Mouse (Mus musculus) limb, embryonic 11.5 days (tissue): Measurements from ENCODE around the gene Elk4. TPM values are rescaled to one million over a fixed set of nuclear protein-coding genes. Genes with fewer than 3 reads are reported as not detected.

Source experiments
- ATAC-seq: fragments of 200-750 bp; cut with Nextera tagmentation; 2 replicates; pipeline ENCODE4 v1.8.0; 2017; ENCODE audit warnings: low read depth; ENCODE audit not compliant: insufficient number of reproducible peaks, low FRiP score, low TSS enrichment
- DNase-seq: peaks from one replicate; pipeline ENCODE4 v3.0.0-alpha.2; 2015; ENCODE audit warnings: low spot score
- H3K27ac ChIP-seq: fragments of 300-500 bp; sonication (generic); replicated peaks from 2 replicates; pipeline ENCODE4 v1.5.1; 2014; ENCODE audit warnings: low read depth, mild to moderate bottlenecking, low read length
- H3K27me3 ChIP-seq: fragments of 300-500 bp; sonication (generic); 2 replicates; pipeline ENCODE4 v1.6.1; 2014; ENCODE audit warnings: mild to moderate bottlenecking, low read length, mixed read lengths; ENCODE audit not compliant: control insufficient read depth, insufficient read depth
- H3K36me3 ChIP-seq: fragments of 300-500 bp; sonication (generic); 2 replicates; pipeline ENCODE4 v1.6.1; 2014; ENCODE audit warnings: mild to moderate bottlenecking, low read length, moderate library complexity, mixed read lengths; ENCODE audit not compliant: control insufficient read depth, insufficient read depth
- H3K4me1 ChIP-seq: fragments of 300-500 bp; sonication (generic); 2 replicates; pipeline ENCODE4 v1.6.1; 2014; ENCODE audit warnings: low read length, mixed read lengths; ENCODE audit not compliant: control insufficient read depth, insufficient read depth
- H3K4me2 ChIP-seq: fragments of 300-500 bp; sonication (generic); 2 replicates; pipeline ENCODE4 v1.6.1; 2014; ENCODE audit warnings: low read depth, mild to moderate bottlenecking, moderate library complexity; ENCODE audit not compliant: severe bottlenecking
- H3K4me3 ChIP-seq: fragments of 300-500 bp; sonication (generic); 2 replicates; pipeline ENCODE4 v1.5.1; 2014; ENCODE audit warnings: low read depth, low read length
- H3K9ac ChIP-seq: fragments of 300-500 bp; sonication (generic); 2 replicates; pipeline ENCODE4 v1.6.1; 2014; ENCODE audit warnings: mild to moderate bottlenecking, low read length
- H3K9me3 ChIP-seq: fragments of 300-500 bp; sonication (generic); 2 replicates; pipeline ENCODE4 v1.6.1; 2016; ENCODE audit warnings: low read length; ENCODE audit not compliant: control insufficient read depth
- WGBS: fragments of 180-500 bp; shearing (Covaris S2); extraction: QIAGEN DNeasy Blood & Tissue Kit; methylation state at CpG from one replicate; pipeline ENCODE4 v1.1.7; 2014; 5-methylcytosine and 5-hydroxymethylcytosine counted together
- polyA plus RNA-seq: library from polyadenylated mRNA; unstranded; fragments of >200 nt; fragmentation: Nextera tagmentation; extraction: Ambion mirVana; gene quantifications from 2 replicates; pipeline ENCODE4 v1.2.1, GENCODE M21; 2014

Gene Elk4
- polyA plus RNA-seq, 1 experiment from 2014 or later = 17.1 TPM

GRCm38 (mm10) chr1:131992561-131993001, 14.8 kb upstream of the Elk4 start:
- DNase-seq (no peak), ATAC-seq (no peak)
- no peak overlapping the region for H3K4me3 ChIP-seq
- no peak overlapping the region for H3K27ac ChIP-seq
- 84% methylated on average over 7 of the region's 7 CpGs for whole genome bisulfite sequencing
- H3K9me3 ChIP-seq = no peaks in the 10 kb centered on the region
- no peaks in the 10 kb centered on the region for H3K36me3 ChIP-seq
- H3K4me2 ChIP-seq = no peak overlapping the region
- no peaks in the 10 kb centered on the region for H3K27me3 ChIP-seq
- no peak overlapping the region for H3K9ac ChIP-seq
- H3K4me1 ChIP-seq = no peaks in the 10 kb centered on the region

- Histone ChIP-seq H3K9ac (no peak overlapping the region), H3K9me3 (no peaks in the 10 kb centered on the region), H3K4me3 (no peak overlapping the region), H3K4me2 (no peak overlapping the region), H3K4me1 (no peaks in the 10 kb centered on the region), H3K36me3 (no peaks in the 10 kb centered on the region), H3K27ac (no peak overlapping the region), H3K27me3 (no peaks in the 10 kb centered on the region)
- ATAC-seq (no peak), DNase-seq (no peak)
- WGBS = 86% methylated on average over 12 of the region's 12 CpGs
These were observed 14.0 kb upstream of the Elk4 start for GRCm38 (mm10) chr1:131993169-131994040.

- H3K27ac ChIP-seq = no peak overlapping the region
- no peaks in the 10 kb centered on the region for H3K4me1 ChIP-seq
- DNase-seq (peak; percentile 73), ATAC-seq (no peak)
- 37% methylated on average over 4 of the region's 4 CpGs for WGBS
- no peaks in the 10 kb centered on the region for H3K36me3 ChIP-seq
- H3K9me3 ChIP-seq = no peaks in the 10 kb centered on the region
- no peaks in the 10 kb centered on the region for H3K27me3 ChIP-seq
- no peak overlapping the region for H3K4me2 ChIP-seq
- H3K4me3 ChIP-seq = no peak overlapping the region
- no peak overlapping the region for H3K9ac ChIP-seq
These were observed 12.3 kb upstream of the Elk4 start for GRCm38 (mm10) chr1:131995062-131995461.

- Histone ChIP-seq H3K9me3 (no peaks in the 10 kb centered on the region), H3K27me3 (no peaks in the 10 kb centered on the region), H3K4me2 (no peak overlapping the region), H3K27ac (no peak overlapping the region), H3K36me3 (no peaks in the 10 kb centered on the region), H3K4me3 (no peak overlapping the region), H3K4me1 (no peaks in the 10 kb centered on the region), H3K9ac (no peak overlapping the region)
- ATAC-seq (no peak), DNase-seq (no peak)
These were observed 6.9 kb upstream of the Elk4 start for GRCm38 (mm10) chr1:132000506-132000905.

GRCm38 (mm10) chr1:132001880-132002330, 5.5 kb upstream of the Elk4 start:
- no peaks in the 10 kb centered on the region for H3K4me1 ChIP-seq
- DNase-seq (no peak), ATAC-seq (no peak)
- H3K9ac ChIP-seq = no peak overlapping the region
- no peaks in the 10 kb centered on the region for H3K9me3 ChIP-seq
- H3K27me3 ChIP-seq = no peaks in the 10 kb centered on the region
- H3K4me2 ChIP-seq = no peak overlapping the region
- no peak overlapping the region for H3K27ac ChIP-seq
- no peaks in the 10 kb centered on the region for H3K36me3 ChIP-seq
- no peak overlapping the region for H3K4me3 ChIP-seq
- 86% methylated on average over 4 of the region's 4 CpGs for WGBS

GRCm38 (mm10) chr1:132003111-132003510, 4.3 kb upstream of the Elk4 start:
- no peak overlapping the region for H3K4me3 ChIP-seq
- H3K9me3 ChIP-seq = no peaks in the 10 kb centered on the region
- ATAC-seq (no peak), DNase-seq (no peak)
- WGBS = 63% methylated on average over 2 of the region's 2 CpGs
- H3K4me2 ChIP-seq = no peak overlapping the region
- no peak overlapping the region for H3K27ac ChIP-seq
- no peaks in the 10 kb centered on the region for H3K27me3 ChIP-seq
- H3K9ac ChIP-seq = no peak overlapping the region
- no peaks in the 10 kb centered on the region for H3K36me3 ChIP-seq
- H3K4me1 ChIP-seq = no peaks in the 10 kb centered on the region

GRCm38 (mm10) chr1:132003817-132004216, 3.6 kb upstream of the Elk4 start:
- no peak overlapping the region for H3K9ac ChIP-seq
- ATAC-seq (no peak), DNase-seq (no peak)
- no peak overlapping the region for H3K4me3 ChIP-seq
- no peaks in the 10 kb centered on the region for H3K9me3 ChIP-seq
- no peaks in the 10 kb centered on the region for H3K36me3 ChIP-seq
- H3K4me1 ChIP-seq = peaks cover under 1% of the 10 kb centered on the region
- H3K27me3 ChIP-seq = no peaks in the 10 kb centered on the region
- 56% methylated on average over 1 of the region's 1 CpGs for WGBS
- no peak overlapping the region for H3K4me2 ChIP-seq
- H3K27ac ChIP-seq = no peak overlapping the region

- Histone ChIP-seq H3K27ac (no peak overlapping the region), H3K9me3 (no peaks in the 10 kb centered on the region), H3K4me2 (no peak overlapping the region), H3K9ac (no peak overlapping the region), H3K36me3 (no peaks in the 10 kb centered on the region), H3K27me3 (no peaks in the 10 kb centered on the region), H3K4me3 (no peak overlapping the region), H3K4me1 (peaks cover 6% of the 10 kb centered on the region)
- ATAC-seq (no peak), DNase-seq (no peak)
- WGBS = 75% methylated on average over 6 of the region's 6 CpGs
These were observed 2.7 kb upstream of the Elk4 start for GRCm38 (mm10) chr1:132004574-132005180.
